Mouse (Mus musculus): Measurements from ENCODE around the gene Clec16a.

- no peak for TF ChIP-seq POLR2A (IDR thresholded peaks at IDR 0.05; ENCODE audit: control insufficient read depth, extremely low read depth, insufficient read depth, low read length, poor library complexity)
- no peak for TF ChIP-seq CTCF (IDR thresholded peaks at IDR 0.05; ENCODE audit: borderline replicate concordance, control insufficient read depth, extremely low read depth, insufficient read depth, low read length, poor library complexity)
Measured at GRCm38 (mm10) chr16:10518030-10518429, 27.1 kb upstream of the Clec16a start.
